Mouse (Mus musculus) cerebellum, adult 2 months (tissue): ENCODE results near the gene Ccnd3. TPM values are rescaled to one million over a fixed set of nuclear protein-coding genes. Genes with fewer than 3 reads are reported as not detected.
"Not testable (repeated sequence)": the region's sequence is repeated elsewhere in the genome, so short reads cannot be mapped to it uniquely, and the experiment has no call there.

Source experiments
- DNase-seq, 2 experiments: peaks; one replicate each; pipeline ENCODE4 v3.0.0; 2021
- H3K27ac ChIP-seq: fragments of 200-500 bp; 2 replicates; pipeline ENCODE4 v1.5.1; 2012; ENCODE audit warnings: low read length, control low read depth, inconsistent platforms; ENCODE audit not compliant: insufficient read depth
- H3K27me3 ChIP-seq: fragments of 200-500 bp; 2 replicates; pipeline ENCODE4 v1.6.1; 2012; ENCODE audit warnings: inconsistent platforms, mild to moderate bottlenecking, low read length, moderate library complexity; ENCODE audit not compliant: control insufficient read depth, insufficient read depth
- H3K4me1 ChIP-seq: fragments of 200-500 bp; 2 replicates; pipeline ENCODE4 v1.6.1; 2011; ENCODE audit warnings: low read length; ENCODE audit not compliant: control insufficient read depth, insufficient read depth
- H3K4me3 ChIP-seq: fragments of 200-500 bp; replicated peaks from 2 replicates; pipeline ENCODE3; 2011; ENCODE audit warnings: mild to moderate bottlenecking, low read depth, low read length, control low read depth; ENCODE audit not compliant: insufficient read depth
- CTCF ChIP-seq: fragments of 200-500 bp; IDR thresholded peaks from 2 replicates; pipeline ENCODE4 v1.5.1; 2011; ENCODE audit warnings: low read depth, mild to moderate bottlenecking, control low read depth, low read length, moderate library complexity, borderline replicate concordance; ENCODE audit not compliant: insufficient read depth
- POLR2A ChIP-seq: fragments of 200-500 bp; IDR thresholded peaks from 2 replicates; pipeline ENCODE4 v1.6.1; 2011; ENCODE audit warnings: low read length, control low read depth, borderline replicate concordance; ENCODE audit not compliant: insufficient read depth
- WGBS: fragments of 180-500 bp; shearing (Covaris S2); methylation state at CpG from one replicate; pipeline ENCODE4 v1.1.7; 2018; 5-methylcytosine and 5-hydroxymethylcytosine counted together
- polyA plus RNA-seq: library from polyadenylated mRNA; depleted of rRNA; stranded (reverse); fragments of >200 nt; gene quantifications from 2 replicates; pipeline ENCODE4 v1.2.3, GENCODE M21; 2012

Gene Ccnd3
- polyA plus RNA-seq, 1 experiment, result 50.5 TPM

DNA sequence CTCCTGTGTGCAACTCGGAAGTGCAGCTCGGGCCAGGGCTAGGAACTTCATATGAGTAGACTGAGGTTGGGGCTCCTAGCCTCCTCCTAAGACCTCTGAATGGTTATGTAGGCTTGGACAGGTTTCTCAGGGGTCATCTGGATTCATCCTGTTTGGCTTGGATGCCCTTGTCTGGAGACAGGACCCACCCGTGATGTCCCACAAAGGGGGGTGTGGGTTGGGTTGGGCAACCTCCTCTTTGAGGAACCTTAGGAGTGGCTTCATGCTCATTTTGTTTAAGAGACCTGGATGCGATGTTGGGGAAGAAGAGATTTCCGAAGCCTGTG is 92.0 kb downstream of the Ccnd3 start:
- peaks cover 12% of the 10 kb centered on the region for H3K4me1 ChIP-seq
- TF ChIP-seq CTCF (no peak), POLR2A (no peak)
- no peak for DNase-seq
- H3K27me3 ChIP-seq, result no peaks in the 10 kb centered on the region
- no peak overlapping the region for H3K27ac ChIP-seq
- no peak overlapping the region for H3K4me3 ChIP-seq
- WGBS, result 72% methylated on average over 5 of the region's 5 CpGs

DNA sequence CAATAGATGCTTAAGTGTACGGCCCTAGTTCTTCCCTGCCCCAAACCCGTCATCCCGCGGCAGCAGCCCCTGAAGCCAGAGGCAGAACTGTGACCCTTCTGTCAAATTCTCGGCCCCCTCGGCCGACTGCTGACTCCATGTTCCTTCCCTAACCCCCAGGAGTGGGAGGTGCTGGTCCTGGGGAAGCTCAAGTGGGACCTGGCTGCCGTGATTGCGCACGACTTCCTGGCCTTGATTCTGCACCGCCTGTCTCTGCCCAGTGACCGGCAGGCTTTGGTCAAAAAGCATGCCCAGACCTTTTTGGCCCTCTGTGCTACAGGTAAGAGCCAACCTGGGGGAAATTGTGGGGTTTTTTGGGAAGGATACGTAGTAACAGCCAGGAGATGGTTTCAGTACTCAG is 92.4 kb downstream of the Ccnd3 start:
- H3K27ac ChIP-seq, result no peak overlapping the region
- no peaks in the 10 kb centered on the region for H3K27me3 ChIP-seq
- 72% methylated on average over 13 of the region's 13 CpGs for WGBS
- TF ChIP-seq CTCF, result no peak
- no peak for TF ChIP-seq POLR2A
- no peak for DNase-seq
- H3K4me1 ChIP-seq, result peaks cover 12% of the 10 kb centered on the region
- no peak overlapping the region for H3K4me3 ChIP-seq

DNA sequence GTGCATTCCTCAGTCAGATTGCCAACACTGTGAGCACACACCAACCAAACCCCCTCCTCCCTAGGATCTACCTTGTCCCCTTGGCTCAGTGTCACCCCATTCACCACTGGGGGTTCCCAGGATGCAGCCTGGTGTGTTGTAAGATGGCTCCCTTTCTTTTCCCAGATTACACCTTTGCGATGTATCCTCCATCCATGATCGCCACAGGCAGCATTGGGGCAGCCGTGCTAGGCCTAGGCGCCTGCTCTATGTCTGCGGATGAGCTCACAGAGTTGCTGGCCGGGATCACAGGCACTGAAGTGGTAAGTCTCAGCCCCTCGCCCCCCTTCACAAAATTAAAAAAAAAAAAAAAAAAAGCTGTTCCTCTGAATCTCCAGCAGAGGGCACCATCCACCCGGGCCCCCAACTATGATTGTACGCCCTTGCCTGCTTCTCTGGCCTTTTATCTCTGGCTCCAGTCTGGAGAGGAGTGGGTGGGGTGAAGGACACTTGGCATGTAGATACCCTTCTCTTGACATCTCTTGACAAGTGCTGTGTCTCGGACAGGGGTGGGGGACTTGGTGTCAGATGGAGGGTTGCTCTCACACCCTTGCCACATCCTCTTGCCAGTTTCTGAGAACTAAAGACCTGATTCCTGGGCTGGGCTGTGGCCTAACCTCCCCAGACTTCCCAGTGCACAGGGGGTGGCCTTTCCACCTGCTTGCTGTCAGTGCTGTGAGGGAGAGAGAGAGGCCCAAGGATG is 93.2 kb downstream of the Ccnd3 start:
- Histone ChIP-seq H3K4me1 (peaks cover 12% of the 10 kb centered on the region), H3K27me3 (no peaks in the 10 kb centered on the region), H3K27ac (no peak overlapping the region), H3K4me3 (no peak overlapping the region)
- DNase-seq, result peak; percentile 22 to 48
- TF ChIP-seq POLR2A (no peak), CTCF (peak; percentile 58)
- 13% methylated on average over 10 of the region's 10 CpGs for WGBS

DNA sequence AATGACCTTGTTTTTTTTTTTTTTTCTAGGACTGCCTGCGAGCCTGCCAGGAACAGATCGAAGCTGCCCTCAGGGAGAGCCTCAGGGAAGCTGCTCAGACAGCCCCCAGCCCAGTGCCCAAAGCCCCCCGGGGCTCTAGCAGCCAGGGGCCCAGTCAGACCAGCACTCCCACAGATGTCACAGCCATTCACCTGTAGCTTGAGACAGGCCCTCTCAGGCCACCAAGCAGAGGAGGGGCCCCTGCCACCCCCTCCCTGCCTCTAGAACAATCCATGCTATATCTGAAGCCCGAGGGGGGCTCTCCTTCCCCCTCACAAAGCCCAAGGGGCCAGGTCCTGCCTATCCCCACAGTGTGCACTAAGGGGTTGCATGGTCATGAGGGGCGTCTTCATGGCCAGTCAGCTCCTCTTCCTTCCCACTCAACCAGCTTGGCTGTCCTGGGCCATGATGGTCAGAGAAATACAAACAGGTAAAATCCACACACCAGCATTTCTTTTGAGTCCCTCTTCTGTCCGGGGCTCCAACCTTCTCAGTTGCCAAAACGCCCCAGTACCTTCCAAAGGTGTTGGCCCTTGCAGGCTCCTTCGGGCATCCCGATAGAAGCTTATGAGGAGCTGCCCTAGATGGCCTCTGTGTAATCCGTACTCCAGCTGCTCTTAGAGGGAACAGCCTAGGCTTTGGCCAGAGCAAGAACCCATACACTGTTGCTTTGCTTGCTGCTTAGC is 93.9 kb downstream of the Ccnd3 start:
- not testable (repeated sequence) for H3K4me3 ChIP-seq, H3K27ac ChIP-seq, H3K27me3 ChIP-seq
- H3K4me1 ChIP-seq, result peaks cover 12% of the 10 kb centered on the region
- WGBS, result 77% methylated on average over 10 of the region's 10 CpGs
- DNase-seq, result peak in 1 of 2 experiments; percentile 6

DNA sequence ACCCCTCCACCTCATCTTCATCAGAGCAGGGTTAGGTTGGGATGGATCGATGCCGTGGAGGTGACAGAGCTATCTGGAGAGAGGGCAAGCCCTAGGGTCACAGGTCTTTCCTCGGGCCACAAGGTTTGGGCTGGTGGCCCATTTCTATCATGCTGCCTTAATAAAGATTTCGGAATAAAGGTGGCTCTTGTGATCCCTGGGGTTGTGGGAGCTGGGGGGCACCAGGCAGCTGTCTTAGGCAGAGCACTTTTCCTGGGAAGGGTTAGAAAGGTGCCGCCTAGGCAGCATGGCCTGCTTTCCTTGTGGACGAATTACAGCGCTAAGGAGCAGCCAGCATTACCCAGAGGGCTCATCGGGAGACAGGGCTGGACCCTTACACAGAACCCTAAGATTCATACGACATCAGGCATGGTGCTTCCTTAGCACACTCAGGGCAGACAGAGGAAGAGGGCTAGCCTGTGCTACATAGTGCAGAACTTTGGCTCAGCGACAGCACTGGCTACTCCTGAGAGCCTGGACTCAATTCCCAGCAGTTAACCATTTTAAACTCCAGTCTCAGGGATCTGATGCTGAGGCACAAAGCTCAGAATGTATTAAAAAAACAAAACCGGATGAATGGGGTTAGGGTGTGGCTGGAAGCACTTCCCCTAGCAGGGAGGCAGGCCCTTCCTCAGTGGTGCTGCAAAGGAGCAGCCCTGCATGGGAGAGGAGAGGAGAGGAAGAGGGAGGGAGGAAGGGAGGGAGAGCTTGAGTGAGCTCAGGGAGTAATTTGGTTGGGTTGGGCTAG is 94.9 kb downstream of the Ccnd3 start:
- Histone ChIP-seq H3K4me1 (peaks cover 7% of the 10 kb centered on the region), H3K27me3 (no peaks in the 10 kb centered on the region), H3K4me3 (no peak overlapping the region), H3K27ac (no peak overlapping the region)
- DNase-seq, result no peak
- TF ChIP-seq POLR2A, result no peak
- TF ChIP-seq CTCF, result no peak
- 75% methylated on average over 11 of the region's 11 CpGs for WGBS

DNA sequence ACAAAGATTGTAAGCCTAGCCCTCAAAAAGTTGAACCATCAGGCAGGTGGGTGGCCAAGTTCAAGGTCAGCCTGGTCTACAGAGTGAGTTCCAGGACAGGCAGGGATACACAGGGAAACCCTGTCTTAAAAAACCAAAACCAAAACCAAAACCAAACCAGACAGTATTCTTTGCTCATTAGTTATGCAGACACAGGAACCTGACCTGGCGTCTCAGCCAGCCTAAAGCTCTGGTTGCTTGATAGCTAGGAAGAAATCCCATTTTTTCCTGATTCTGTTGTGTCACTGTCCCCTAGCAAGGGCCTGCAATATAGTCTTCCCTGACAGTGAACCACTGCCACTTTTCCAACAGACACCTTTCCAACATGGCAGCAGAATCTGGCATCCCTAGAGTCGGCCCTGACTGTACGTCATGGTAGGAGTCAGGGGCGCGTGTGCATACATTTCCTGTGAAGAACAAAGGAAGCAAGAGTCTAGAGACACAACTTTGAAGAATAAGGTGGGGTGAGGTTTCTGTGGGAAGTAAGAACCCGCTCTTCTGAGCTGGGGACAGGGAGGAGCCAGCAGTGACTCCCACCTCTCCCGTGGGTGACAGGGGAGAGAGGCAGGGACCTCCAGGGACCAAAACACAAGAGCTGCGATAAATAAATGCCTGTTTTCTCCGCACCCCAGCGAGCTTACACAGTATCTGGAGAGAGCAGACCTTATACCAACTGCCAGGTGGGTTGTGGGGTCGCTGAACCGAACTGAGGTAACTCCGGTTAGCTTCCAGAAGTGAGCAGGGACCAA is 95.9 kb downstream of the Ccnd3 start:
- no peak overlapping the region for H3K4me3 ChIP-seq
- no peak for TF ChIP-seq CTCF
- no peak for TF ChIP-seq POLR2A
- H3K4me1 ChIP-seq, result peaks cover 7% of the 10 kb centered on the region; the same call in 1 of the 2 replicates
- no peak for DNase-seq
- 84% methylated on average over 13 of the region's 13 CpGs for WGBS
- no peak overlapping the region for H3K27ac ChIP-seq
- no peaks in the 10 kb centered on the region for H3K27me3 ChIP-seq

DNA sequence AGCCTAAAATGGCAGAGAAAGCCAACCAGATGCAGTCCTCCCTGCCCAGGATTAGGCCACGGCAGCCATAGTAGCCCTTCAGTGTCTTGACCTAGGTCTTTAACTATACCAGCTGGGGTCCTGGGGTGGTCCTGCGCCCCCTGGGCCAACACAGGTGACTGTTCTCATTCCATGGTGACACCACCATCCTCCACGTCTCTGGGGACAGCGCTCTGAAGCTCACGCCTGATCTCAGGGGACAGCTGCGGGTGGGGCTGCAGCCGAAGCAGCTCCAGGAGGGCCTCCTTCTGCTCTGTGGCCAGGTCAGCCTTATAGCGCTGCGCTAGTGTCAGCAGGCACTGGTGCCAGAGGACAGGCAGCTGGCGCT is 96.5 kb downstream of the Ccnd3 start:
- H3K4me1 ChIP-seq, result peaks cover 7% of the 10 kb centered on the region; the same call in 1 of the 2 replicates
- no peak overlapping the region for H3K27ac ChIP-seq
- H3K4me3 ChIP-seq, result no peak overlapping the region
- TF ChIP-seq CTCF (no peak), POLR2A (no peak)
- WGBS, result 86% methylated on average over 10 of the region's 10 CpGs
- no peaks in the 10 kb centered on the region for H3K27me3 ChIP-seq
- DNase-seq, result no peak
